Mouse (Mus musculus): Measurements from ENCODE around the gene Krt13. TPM values are rescaled to one million over a fixed set of nuclear protein-coding genes. Genes with fewer than 3 reads are reported as not detected.

Gene Krt13
- total RNA-seq, 2 experiments from 2014 or later: not detected

GRCm38 (mm10) chr11:100112935-100113741 lies 8.2 kb downstream of the Krt13 start:
- DNase-seq (ENCODE audit: low spot score in 2 of 2): no peak

DNA sequence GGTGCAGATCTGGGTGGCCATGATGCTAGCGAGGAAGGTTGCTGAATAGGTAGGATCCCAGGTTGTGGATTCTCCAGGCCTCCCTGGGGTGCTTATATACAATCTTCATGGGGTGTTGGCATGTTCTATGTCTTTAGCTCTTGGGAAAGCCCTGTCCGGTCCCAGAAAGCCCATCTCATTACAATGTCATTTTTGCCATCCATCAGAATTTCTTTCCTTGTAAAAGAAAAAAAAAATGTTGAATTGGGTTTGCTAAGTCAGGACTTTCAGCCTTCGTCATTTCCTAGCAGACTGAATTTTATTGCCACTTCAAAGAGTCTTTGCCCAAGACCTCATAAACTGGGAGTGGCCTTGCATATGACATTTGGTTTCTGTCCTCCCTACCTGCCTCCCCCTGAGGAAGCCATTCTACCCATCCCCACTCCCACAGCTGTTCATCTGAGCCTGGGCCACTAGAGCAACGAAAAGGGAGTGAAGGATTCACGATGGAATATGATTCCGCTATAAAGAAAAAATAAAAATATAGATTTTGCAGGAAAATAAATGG lies 15.7 kb downstream of the Krt13 start, which contains the start of gene Krt36:
TSS of gene Krt36 (minus strand) at position 51 of the 547 bp plus-strand sequence.
- DNase-seq (ENCODE audit: low spot score in 2 of 2): no peak

GRCm38 (mm10) chr11:100102693-100103429 lies 18.5 kb downstream of the Krt13 start:
- DNase-seq (ENCODE audit: low spot score in 2 of 2): no peak

- no peak for DNase-seq (ENCODE audit: low spot score in 2 of 2)
These were observed 21.0 kb downstream of the Krt13 start for GRCm38 (mm10) chr11:100100391-100100790.

DNA sequence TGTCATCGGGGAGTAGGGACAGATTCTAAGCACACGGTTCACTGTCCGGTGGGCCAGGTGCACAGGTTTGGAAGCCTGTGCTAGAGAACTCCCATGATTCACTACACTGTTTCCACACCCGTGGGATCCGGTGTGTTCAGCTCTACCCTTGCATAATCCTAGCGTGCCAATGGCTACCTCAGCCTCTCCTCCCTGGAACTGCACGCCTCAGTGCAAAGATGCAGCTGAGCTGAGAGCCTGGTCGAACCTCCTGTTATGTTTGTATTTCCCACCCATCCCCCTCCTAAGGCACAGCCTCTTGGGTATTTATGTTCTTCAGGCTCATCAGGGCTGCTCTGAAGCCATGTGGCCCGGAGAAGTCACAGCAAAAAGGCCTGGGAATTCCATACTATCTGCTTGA lies 23.5 kb downstream of the Krt13 start:
- no peak for DNase-seq (ENCODE audit: low spot score in 2 of 2)

GRCm38 (mm10) chr11:100096141-100096540 lies 25.2 kb downstream of the Krt13 start, which contains the start of gene Krt35:
Gene Krt35 (minus strand): TSS chr11:100096241.
- no peak for DNase-seq (ENCODE audit: low spot score in 2 of 2)

- no peak for DNase-seq (ENCODE audit: low spot score in 2 of 2)
These were observed 32.9 kb downstream of the Krt13 start for GRCm38 (mm10) chr11:100088378-100089025.

- DNase-seq (ENCODE audit: low spot score in 2 of 2): no peak
These were observed 33.5 kb downstream of the Krt13 start, which contains the start of gene Krt32 for GRCm38 (mm10) chr11:100087861-100088260. Gene Krt32 (minus strand): TSS chr11:100088226.

GRCm38 (mm10) chr11:100073873-100074272 lies 47.5 kb downstream of the Krt13 start:
- no peak for DNase-seq (ENCODE audit: low spot score in 2 of 2)

Other genes with a start within 250 kb of the Krt13 start
- not detected for gene Krtap9-1, start 248.2 kb downstream of the Krt13 start, total RNA-seq (2021)
- not detected for gene Gm11567, start 242.4 kb downstream of the Krt13 start, total RNA-seq (2021)
- not detected for gene Krtap31-1, start 213.6 kb downstream of the Krt13 start, total RNA-seq (2021)
- gene Gm11565, start 206.8 kb downstream of the Krt13 start, total RNA-seq (2021): not detected
- gene Krtap31-2, start 185.3 kb downstream of the Krt13 start, total RNA-seq (2021): not detected
- gene Krtap9-5, start 173.1 kb downstream of the Krt13 start, total RNA-seq (2021): not detected
- not detected for gene Krtap29-1, start 142.5 kb downstream of the Krt13 start, total RNA-seq (2021)
- gene Krtap16-1, start 135.0 kb downstream of the Krt13 start, total RNA-seq (2021): not detected
- not detected for gene Krtap17-1, start 127.6 kb downstream of the Krt13 start, total RNA-seq (2021)
- not detected for gene Krt33a, start 105.4 kb downstream of the Krt13 start, total RNA-seq (2021)
- gene Krt33b, start 91.7 kb downstream of the Krt13 start, total RNA-seq (2021): not detected
- not detected for gene Krt34, start 80.0 kb downstream of the Krt13 start, total RNA-seq (2021)
- gene Krt31, start 71.0 kb downstream of the Krt13 start, total RNA-seq (2021): not detected
- not detected for gene Krt32, start 33.3 kb downstream of the Krt13 start, total RNA-seq (2021)
- gene Krt35, start 25.3 kb downstream of the Krt13 start, total RNA-seq (2021): not detected
- not detected for gene Krt36, start 15.9 kb downstream of the Krt13 start, total RNA-seq (2021)
- gene Krt15, start 14.4 kb upstream of the Krt13 start, total RNA-seq (2021): 1 to 10 TPM; 1.1 to 1.5 TPM
- 1 to 10 TPM in 1 of 2 experiments, under 1 TPM in 1; 0.64 to 1.0 TPM for gene Krt19, start 27.1 kb upstream of the Krt13 start, total RNA-seq (2021)
- 1 to 10 TPM; 1.1 to 1.2 TPM for gene Krt9, start 71.7 kb upstream of the Krt13 start, total RNA-seq (2021)
- gene Krt14, start 86.0 kb upstream of the Krt13 start, total RNA-seq (2021): under 1 TPM in 1 of 2 experiments, not detected in 1; 0.43 TPM
- gene Krt16, start 127.3 kb upstream of the Krt13 start, total RNA-seq (2021): not detected
- gene Krt17, start 139.5 kb upstream of the Krt13 start, total RNA-seq (2021): not detected
- not detected for gene Krt42, start 148.3 kb upstream of the Krt13 start, total RNA-seq (2021)
- gene Eif1, start 198.3 kb upstream of the Krt13 start, total RNA-seq (2021): 100 to 1,000 TPM; 648 to 674 TPM
- gene Gast, start 212.8 kb upstream of the Krt13 start, total RNA-seq (2021): not detected
- gene Hap1, start 234.6 kb upstream of the Krt13 start, total RNA-seq (2021): 100 to 1,000 TPM; 124 to 125 TPM